Mouse (Mus musculus): ENCODE data around the gene Anks6. TPM values are rescaled to one million over a fixed set of nuclear protein-coding genes. Genes with fewer than 3 reads are reported as not detected.

Gene Anks6
- total RNA-seq, 2 experiments from 2014 or later: not detected

GRCm38 (mm10) chr4:46991959-46992316 lies 65.3 kb downstream of the Anks6 start:
- no peak for ATAC-seq (replicated peaks; ENCODE audit: low FRiP score, poor library complexity, severe bottlenecking)

GRCm38 (mm10) chr4:46991016-46991958 lies 65.9 kb downstream of the Anks6 start, which contains the start of gene Gabbr2:
TSS of gene Gabbr2 (minus strand) at chr4:46991873.
- ATAC-seq (replicated peaks; ENCODE audit: low FRiP score, poor library complexity, severe bottlenecking): no peak

GRCm38 (mm10) chr4:46990281-46991015 lies 66.8 kb downstream of the Anks6 start:
- no peak for ATAC-seq (replicated peaks; ENCODE audit: low FRiP score, poor library complexity, severe bottlenecking)

- ATAC-seq (replicated peaks; ENCODE audit: low FRiP score, poor library complexity, severe bottlenecking): no peak
These were observed 67.4 kb downstream of the Anks6 start for GRCm38 (mm10) chr4:46989842-46990241.

- no peak for ATAC-seq (replicated peaks; ENCODE audit: low FRiP score, poor library complexity, severe bottlenecking)
These were observed 68.4 kb downstream of the Anks6 start for GRCm38 (mm10) chr4:46988824-46989223.

GRCm38 (mm10) chr4:46988257-46988656 lies 69.0 kb downstream of the Anks6 start:
- no peak for ATAC-seq (replicated peaks; ENCODE audit: low FRiP score, poor library complexity, severe bottlenecking)

- no peak for ATAC-seq (replicated peaks; ENCODE audit: low FRiP score, poor library complexity, severe bottlenecking)
These were observed 69.4 kb downstream of the Anks6 start for GRCm38 (mm10) chr4:46987809-46988208.

GRCm38 (mm10) chr4:46986054-46986453 lies 71.2 kb downstream of the Anks6 start:
- no peak for ATAC-seq (replicated peaks; ENCODE audit: low FRiP score, poor library complexity, severe bottlenecking)

- ATAC-seq (replicated peaks; ENCODE audit: low FRiP score, poor library complexity, severe bottlenecking): no peak
These were observed 74.3 kb downstream of the Anks6 start for GRCm38 (mm10) chr4:46982912-46983311.

- no peak for ATAC-seq (replicated peaks; ENCODE audit: low FRiP score, poor library complexity, severe bottlenecking)
These were observed 75.1 kb downstream of the Anks6 start for GRCm38 (mm10) chr4:46982094-46982493.

- ATAC-seq (replicated peaks; ENCODE audit: low FRiP score, poor library complexity, severe bottlenecking): no peak
These were observed 78.9 kb downstream of the Anks6 start for GRCm38 (mm10) chr4:46978371-46978770.

GRCm38 (mm10) chr4:46977161-46977560 lies 80.1 kb downstream of the Anks6 start:
- no peak for ATAC-seq (replicated peaks; ENCODE audit: low FRiP score, poor library complexity, severe bottlenecking)

- no peak for ATAC-seq (replicated peaks; ENCODE audit: low FRiP score, poor library complexity, severe bottlenecking)
These were observed 80.6 kb downstream of the Anks6 start for GRCm38 (mm10) chr4:46976671-46977071.

GRCm38 (mm10) chr4:46973322-46973721 lies 83.9 kb downstream of the Anks6 start:
- ATAC-seq (replicated peaks; ENCODE audit: low FRiP score, poor library complexity, severe bottlenecking): no peak

- ATAC-seq (replicated peaks; ENCODE audit: low FRiP score, poor library complexity, severe bottlenecking): no peak
These were observed 89.2 kb downstream of the Anks6 start for GRCm38 (mm10) chr4:46967981-46968380.

GRCm38 (mm10) chr4:46966551-46966950 lies 90.7 kb downstream of the Anks6 start:
- no peak for ATAC-seq (replicated peaks; ENCODE audit: low FRiP score, poor library complexity, severe bottlenecking)

Other genes with a start within 250 kb of the Anks6 start
- gene Gabbr2, start 65.6 kb downstream of the Anks6 start, total RNA-seq (2015; ENCODE audit: low replicate concordance): not detected in 2 replicates
- 0.17 and 1.3 TPM in 2 replicates for gene Gabbr2, start 65.6 kb downstream of the Anks6 start, total RNA-seq (2017; ENCODE audit: low replicate concordance)
- gene Galnt12, start 34.5 kb upstream of the Anks6 start, total RNA-seq (2015; ENCODE audit: low replicate concordance): not detected in 2 replicates
- gene Galnt12, start 34.5 kb upstream of the Anks6 start, total RNA-seq (2017; ENCODE audit: low replicate concordance): not detected in 2 replicates
- 1.9 TPM in 1 of 2 replicates, not detected in the other for gene Col15a1, start 150.7 kb upstream of the Anks6 start, total RNA-seq (2015; ENCODE audit: low replicate concordance)
- gene Col15a1, start 150.7 kb upstream of the Anks6 start, total RNA-seq (2017; ENCODE audit: low replicate concordance): not detected in 2 replicates

Measured in erythroblast, adult 5-6 weeks (primary cell).